Mouse (Mus musculus) heart, postnatal 0 days (tissue): ENCODE data around the gene Cpne7. TPM values are rescaled to one million over a fixed set of nuclear protein-coding genes. Genes with fewer than 3 reads are reported as not detected.

Experiments
- ATAC-seq: fragments of 200-750 bp; cut with Nextera tagmentation; 2 replicates; pipeline ENCODE4 v1.8.0; 2017; ENCODE audit warnings: low read depth, moderate number of reproducible peaks, moderate library complexity; ENCODE audit not compliant: insufficient read depth
- DNase-seq: peaks from one replicate; pipeline ENCODE4 v3.0.0-alpha.2; 2016; ENCODE audit warnings: low spot score
- H3K27ac ChIP-seq: fragments of 300-500 bp; sonication (generic); 2 replicates; pipeline ENCODE4 v1.5.1; 2014; ENCODE audit warnings: low read depth, mild to moderate bottlenecking
- H3K27me3 ChIP-seq: fragments of 300-500 bp; sonication (generic); 2 replicates; pipeline ENCODE4 v1.6.1; 2014; ENCODE audit warnings: low read length, mixed read lengths; ENCODE audit not compliant: control insufficient read depth, insufficient read depth
- H3K36me3 ChIP-seq: fragments of 300-500 bp; sonication (generic); replicated peaks from 2 replicates; pipeline ENCODE4 v1.6.1; 2014; ENCODE audit warnings: low read length, mixed read lengths; ENCODE audit not compliant: control insufficient read depth, insufficient read depth
- H3K4me1 ChIP-seq: fragments of 300-500 bp; sonication (generic); 2 replicates; pipeline ENCODE4 v1.6.1; 2014; ENCODE audit warnings: antibody characterized with exemption; ENCODE audit not compliant: control insufficient read depth, insufficient read depth
- H3K4me2 ChIP-seq: fragments of 300-500 bp; sonication (generic); 2 replicates; pipeline ENCODE4 v1.6.1; 2014; ENCODE audit warnings: low read depth, mild to moderate bottlenecking, low read length, moderate library complexity
- H3K4me3 ChIP-seq: fragments of 300-500 bp; sonication (generic); 2 replicates; pipeline ENCODE4 v1.5.1; 2014; ENCODE audit warnings: low read depth, low read length
- H3K9ac ChIP-seq: fragments of 300-500 bp; sonication (generic); replicated peaks from 2 replicates; pipeline ENCODE4 v1.6.1; 2014; ENCODE audit warnings: low read depth, low read length, mixed read lengths
- H3K9me3 ChIP-seq: fragments of 300-500 bp; sonication (generic); replicated peaks from 2 replicates; pipeline ENCODE4 v1.6.1; 2016; ENCODE audit warnings: low read length; ENCODE audit not compliant: control insufficient read depth
- CTCF ChIP-seq: IDR thresholded peaks from 2 replicates; pipeline ENCODE4 v1.5.1; 2016; ENCODE audit warnings: antibody characterized with exemption, control low read depth, low read depth
- EP300 ChIP-seq: IDR thresholded peaks from 2 replicates; pipeline ENCODE4 v1.6.1; 2016; ENCODE audit warnings: antibody characterized with exemption, low read depth
- WGBS: fragments of 180-500 bp; shearing (Covaris S2); extraction: QIAGEN DNeasy Blood & Tissue Kit; methylation state at CpG from one replicate; pipeline ENCODE4 v1.1.7; 2014; 5-methylcytosine and 5-hydroxymethylcytosine counted together
- polyA plus RNA-seq: library from polyadenylated mRNA; unstranded; fragments of >200 nt; fragmentation: Nextera tagmentation; extraction: Ambion mirVana; gene quantifications from 2 replicates; pipeline ENCODE4 v1.2.1, GENCODE M21; 2015
- total RNA-seq: library from RNA; depleted of rRNA; stranded (reverse); fragments of >200 nt; gene quantifications from 2 replicates; pipeline ENCODE4 v1.2.3, GENCODE M21; 2014; ENCODE audit warnings: low replicate concordance

Cpne7 gene
- total and polyA plus RNA-seq, 2 experiments from 2014 or later, result 0.15 to 0.42 TPM

DNA sequence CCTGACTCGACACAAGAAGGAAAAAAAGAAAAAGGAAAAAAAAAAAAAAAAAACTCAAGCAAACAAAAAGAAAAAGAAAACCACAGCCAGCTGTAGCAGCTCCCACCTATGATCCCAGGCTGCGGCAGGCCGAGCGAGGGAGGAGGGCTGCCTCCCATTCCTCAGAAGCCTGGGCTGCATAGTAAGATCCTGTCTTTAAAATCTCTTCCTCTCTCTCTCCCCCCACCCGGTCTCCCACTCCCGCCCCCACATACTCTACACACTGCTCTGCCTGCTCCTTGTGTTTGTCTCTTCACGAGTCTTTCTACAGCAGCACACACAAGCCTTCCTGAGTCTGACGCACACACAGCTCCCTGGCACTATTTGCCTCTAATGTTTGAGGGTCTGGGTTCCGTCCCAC is 4.9 kb downstream of the Cpne7 start:
- WGBS, result 55% methylated on average over 9 of the region's 9 CpGs
- no peak for ATAC-seq
- Histone ChIP-seq H3K27ac (no peak overlapping the region), H3K9ac (no peak overlapping the region), H3K9me3 (no peaks in the 10 kb centered on the region), H3K4me1 (peaks cover 12% of the 10 kb centered on the region), H3K27me3 (peaks cover 44% of the 10 kb centered on the region), H3K4me3 (no peak overlapping the region), H3K4me2 (no peak overlapping the region), H3K36me3 (no peaks in the 10 kb centered on the region)
- TF ChIP-seq CTCF, result no peak
- TF ChIP-seq EP300, result no peak
- DNase-seq, result no peak

DNA sequence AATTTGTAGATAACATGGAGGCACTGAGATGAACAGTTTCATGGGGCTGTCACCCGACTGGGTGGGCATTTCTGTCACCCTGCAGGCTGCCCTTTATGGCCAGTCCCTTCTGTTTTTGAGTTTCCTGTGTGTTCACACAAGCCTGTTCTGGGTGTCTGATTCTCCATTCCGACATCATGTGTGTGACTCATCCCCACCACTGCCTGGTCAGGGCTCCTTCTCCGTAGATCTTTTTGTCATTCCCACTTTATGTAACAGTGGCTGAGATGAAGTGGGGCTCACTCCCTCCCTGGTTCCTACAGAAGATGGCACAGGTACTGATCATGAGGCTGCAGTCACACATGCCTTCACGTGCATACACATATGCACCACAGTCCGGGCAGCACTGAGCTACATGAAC is 5.5 kb downstream of the Cpne7 start:
- Histone ChIP-seq H3K4me2 (no peak overlapping the region), H3K9me3 (no peaks in the 10 kb centered on the region), H3K27me3 (peaks cover 41% of the 10 kb centered on the region), H3K9ac (no peak overlapping the region), H3K36me3 (no peaks in the 10 kb centered on the region), H3K27ac (no peak overlapping the region), H3K4me3 (no peak overlapping the region), H3K4me1 (peaks cover 5% of the 10 kb centered on the region)
- WGBS, result 63% methylated on average over 5 of the region's 5 CpGs
- TF ChIP-seq CTCF (no peak), EP300 (no peak)
- no peak for ATAC-seq
- no peak for DNase-seq

DNA sequence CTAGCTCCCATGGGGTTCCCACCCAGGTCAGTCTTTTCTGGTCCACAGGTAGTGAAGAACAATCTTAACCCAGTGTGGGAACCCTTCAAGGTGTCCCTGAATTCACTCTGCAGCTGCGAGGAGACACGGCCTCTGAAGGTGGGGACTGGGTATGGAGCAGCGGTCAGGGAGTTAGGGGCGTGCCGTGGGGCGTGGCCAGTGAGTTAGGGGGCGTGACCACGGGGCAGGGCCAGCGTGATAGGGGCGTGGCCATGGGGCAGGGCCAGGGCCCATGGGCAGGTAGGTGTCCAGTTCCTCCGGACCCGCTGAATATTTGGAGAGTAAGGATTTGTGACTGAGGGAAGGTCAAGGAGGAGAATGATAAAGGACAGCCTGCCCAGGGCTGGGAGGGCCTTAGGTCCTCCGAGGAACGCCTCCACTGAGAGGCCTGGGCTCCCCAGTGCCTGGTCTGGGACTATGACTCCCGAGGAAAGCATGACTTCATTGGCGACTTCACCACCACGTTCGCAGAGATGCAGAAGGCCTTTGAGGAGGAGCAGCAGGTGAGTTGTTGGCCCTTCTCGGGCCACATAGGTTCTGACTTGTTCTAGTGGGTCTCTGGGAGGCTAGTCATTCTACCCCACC is 9.1 kb downstream of the Cpne7 start:
- Histone ChIP-seq H3K4me3 (no peak overlapping the region), H3K4me1 (no peaks in the 10 kb centered on the region), H3K36me3 (no peaks in the 10 kb centered on the region), H3K4me2 (no peak overlapping the region), H3K9me3 (no peaks in the 10 kb centered on the region), H3K27ac (no peak overlapping the region), H3K27me3 (peaks cover 28% of the 10 kb centered on the region), H3K9ac (no peak overlapping the region)
- WGBS, result 14% methylated on average over 19 of the region's 19 CpGs
- TF ChIP-seq CTCF, result no peak
- no peak for TF ChIP-seq EP300
- no peak for DNase-seq
- ATAC-seq, result peak; percentile 39; the same call in 1 of the 2 replicates

DNA sequence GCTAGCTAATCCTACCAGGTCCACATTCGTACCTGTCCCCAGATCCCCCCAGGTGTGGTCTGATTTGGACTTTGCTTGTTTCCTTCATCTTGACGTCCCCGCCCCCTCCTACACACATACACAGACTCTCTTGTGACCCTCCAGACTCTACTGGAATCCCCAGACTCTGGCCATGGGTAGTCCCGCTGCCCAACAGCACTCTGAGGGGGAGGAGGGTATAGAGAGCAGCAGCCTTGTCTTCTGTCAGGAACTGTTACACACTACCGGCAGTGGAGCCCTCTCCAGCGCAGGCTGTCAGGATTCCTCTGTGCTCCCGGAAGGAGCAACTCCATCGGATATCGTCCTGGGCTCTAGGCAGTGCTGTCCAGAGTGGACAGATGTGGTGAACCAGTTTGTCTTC is 13.9 kb downstream of the Cpne7 start:
- H3K27ac ChIP-seq, result peak overlapping the region; percentile 51
- H3K9ac ChIP-seq, result no peak overlapping the region
- 38% methylated on average over 9 of the region's 9 CpGs for WGBS
- H3K4me1 ChIP-seq, result no peaks in the 10 kb centered on the region
- DNase-seq (no peak), ATAC-seq (no peak)
- no peaks in the 10 kb centered on the region for H3K36me3 ChIP-seq
- no peaks in the 10 kb centered on the region for H3K9me3 ChIP-seq
- peak overlapping the region; percentile 2; the same call in 1 of the 2 replicates for H3K4me2 ChIP-seq
- no peak for TF ChIP-seq EP300
- TF ChIP-seq CTCF, result no peak
- no peak overlapping the region for H3K4me3 ChIP-seq
- H3K27me3 ChIP-seq, result peaks cover 19% of the 10 kb centered on the region

DNA sequence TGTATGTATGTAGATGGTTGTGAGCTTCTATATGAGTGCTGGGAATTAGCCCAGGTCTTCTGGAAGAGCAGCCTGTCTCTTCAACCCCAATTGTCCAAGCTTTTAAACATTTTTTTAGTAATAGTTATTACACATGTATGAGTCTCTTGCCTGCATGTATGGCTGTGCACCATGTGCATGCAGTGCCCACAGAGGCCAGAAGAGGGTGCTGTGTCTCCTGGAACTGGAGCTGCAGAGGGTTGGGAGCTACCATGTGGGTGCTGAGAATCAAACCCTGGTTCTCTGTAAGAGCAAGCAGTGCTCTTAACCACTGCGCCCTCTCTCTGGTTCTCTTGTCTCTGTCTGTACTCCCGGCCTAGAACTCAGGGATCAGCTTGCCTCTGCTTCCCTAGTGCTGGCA is 15.8 kb downstream of the Cpne7 start:
- Histone ChIP-seq H3K36me3 (no peaks in the 10 kb centered on the region), H3K4me2 (no peak overlapping the region), H3K4me1 (peaks cover 5% of the 10 kb centered on the region), H3K9me3 (no peaks in the 10 kb centered on the region), H3K27ac (no peak overlapping the region), H3K4me3 (no peak overlapping the region), H3K27me3 (peaks cover 6% of the 10 kb centered on the region; the same call in 1 of the 2 replicates), H3K9ac (no peak overlapping the region)
- WGBS, result 96% methylated on average over 2 of the region's 2 CpGs
- ATAC-seq (no peak), DNase-seq (no peak)
- TF ChIP-seq EP300, result no peak
- no peak for TF ChIP-seq CTCF
